Mouse (Mus musculus) right cerebral cortex, adult 18-20 months (tissue): ENCODE measurements around the gene Hsd17b12.
A peak's percentile ranks its signal among the peaks of the same experiment; 100 is the strongest.

Experiments used
- DNase-seq: peaks from one replicate; pipeline ENCODE4 v3.0.0; 2022; ENCODE audit warnings: mixed read lengths

Hsd17b12 gene

DNA sequence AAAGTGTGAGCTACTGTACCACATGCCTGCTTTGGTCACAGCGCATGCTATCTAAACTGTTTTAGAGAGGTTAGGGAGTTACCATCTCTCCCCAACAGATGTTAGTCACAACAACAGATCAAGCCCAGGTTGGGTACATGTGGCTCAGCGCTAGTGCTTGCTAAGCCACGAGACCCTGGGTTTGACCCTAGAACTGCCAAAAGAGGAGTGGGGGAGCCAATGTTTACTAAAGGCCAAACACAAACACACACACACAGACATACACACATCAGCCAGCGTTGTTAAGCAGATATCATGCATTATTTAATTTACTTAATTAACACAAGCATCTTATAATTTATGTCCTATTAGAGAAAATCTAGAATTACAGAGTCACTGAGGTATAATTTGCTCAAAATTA, 155.8 kb downstream of the Hsd17b12 start:
- DNase-seq, result no peak

DNA sequence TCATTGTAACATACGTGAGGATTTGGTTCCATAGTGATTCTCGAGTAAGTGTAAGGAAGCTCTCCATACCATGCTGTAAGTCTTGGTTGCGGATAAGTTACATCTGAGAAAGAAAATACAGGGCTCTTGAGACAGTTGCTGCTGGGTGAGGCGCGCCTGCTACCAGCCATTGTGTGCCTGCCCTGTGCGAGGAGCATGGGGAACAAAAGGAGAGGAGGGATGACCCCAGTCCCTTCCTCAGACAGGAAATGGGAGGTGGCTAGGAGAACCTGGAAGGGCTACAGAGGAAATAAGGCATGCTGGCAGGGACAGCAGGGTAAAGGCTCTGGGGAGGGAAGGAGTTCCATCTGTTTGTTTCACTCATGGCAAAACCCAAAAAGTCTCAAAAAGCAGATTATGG, 156.4 kb downstream of the Hsd17b12 start:
- no peak for DNase-seq

DNA sequence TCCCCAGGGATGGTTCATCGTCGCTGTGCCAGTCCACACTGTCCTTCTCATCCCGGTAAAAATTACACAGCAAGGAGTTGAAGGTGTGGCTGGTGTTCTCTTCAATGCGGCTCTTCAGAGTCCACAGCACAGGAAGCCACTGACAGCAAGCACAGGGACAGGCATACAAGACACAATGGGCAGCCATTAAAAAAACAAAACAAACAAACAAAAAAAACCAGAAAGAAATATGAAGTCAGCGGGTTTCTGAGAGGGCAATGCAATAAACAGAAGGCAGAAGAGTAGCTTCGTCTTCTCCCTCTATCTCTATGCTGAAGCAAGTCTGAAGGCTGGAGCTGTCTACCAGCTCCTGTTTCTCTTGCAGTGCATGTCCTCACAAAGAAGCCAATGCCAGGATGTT, 161.5 kb downstream of the Hsd17b12 start, which contains the start of gene Gm27027:
Gm27027 (minus strand) TSS at position 101 of the 400 bp plus-strand sequence.
- no peak for DNase-seq

DNA sequence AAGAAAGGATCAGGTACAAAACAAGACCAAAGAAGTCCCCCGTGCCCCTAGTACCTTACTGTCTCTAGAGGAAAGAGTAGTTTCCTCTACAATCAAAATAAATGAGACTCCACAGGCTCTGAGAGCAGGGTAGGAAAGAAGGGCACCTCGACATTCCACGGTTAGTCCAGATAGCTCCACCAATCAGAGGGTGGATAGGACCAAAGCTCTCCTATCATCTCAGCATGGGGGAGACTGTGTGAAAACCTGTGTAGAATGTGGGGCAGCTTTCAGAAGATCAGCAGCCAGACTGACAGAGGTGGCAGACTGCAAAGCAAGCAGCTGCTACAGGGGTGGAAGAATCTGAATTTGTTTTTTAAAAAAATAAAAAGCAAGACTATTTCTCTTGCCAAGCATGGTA, 165.0 kb downstream of the Hsd17b12 start:
- DNase-seq, result no peak

DNA sequence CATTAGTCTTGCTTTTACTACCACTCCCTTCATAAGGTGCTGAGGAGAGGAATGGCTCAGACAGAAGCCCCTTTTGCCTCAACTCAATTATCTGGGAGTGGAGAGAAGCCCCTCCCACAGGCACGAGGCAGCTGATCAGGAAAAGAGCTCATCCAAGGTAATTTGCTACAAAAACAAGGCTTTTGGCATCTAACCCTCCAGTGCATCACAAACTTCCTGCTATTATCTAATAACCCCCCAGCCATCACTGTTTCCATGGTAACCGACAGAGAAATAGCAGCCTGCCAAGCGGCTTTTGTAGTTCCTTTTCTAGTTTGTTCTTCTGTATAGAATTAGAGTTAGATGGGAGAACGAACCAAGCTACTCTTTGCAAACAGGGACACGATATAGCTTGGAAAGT, 165.5 kb downstream of the Hsd17b12 start:
- DNase-seq, result peak; percentile 36

DNA sequence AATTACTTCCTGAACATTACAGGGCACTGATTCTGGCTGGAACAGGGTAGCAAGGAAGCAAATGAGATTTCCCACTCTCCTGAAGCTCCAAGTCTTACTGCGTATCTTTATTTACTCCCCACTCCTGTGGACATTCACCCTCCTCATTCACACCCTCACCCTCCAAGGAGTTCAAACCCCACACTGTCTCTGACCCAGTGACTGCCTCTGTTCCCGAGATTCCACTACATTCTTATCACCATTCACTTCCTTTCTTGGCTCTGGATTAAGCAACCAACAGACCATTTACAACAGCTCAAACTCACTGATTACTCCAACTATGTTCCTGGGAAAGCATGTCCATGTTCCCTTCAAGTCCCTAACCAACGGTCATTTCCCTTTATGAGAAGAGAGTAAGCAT, 166.4 kb downstream of the Hsd17b12 start:
- no peak for DNase-seq

DNA sequence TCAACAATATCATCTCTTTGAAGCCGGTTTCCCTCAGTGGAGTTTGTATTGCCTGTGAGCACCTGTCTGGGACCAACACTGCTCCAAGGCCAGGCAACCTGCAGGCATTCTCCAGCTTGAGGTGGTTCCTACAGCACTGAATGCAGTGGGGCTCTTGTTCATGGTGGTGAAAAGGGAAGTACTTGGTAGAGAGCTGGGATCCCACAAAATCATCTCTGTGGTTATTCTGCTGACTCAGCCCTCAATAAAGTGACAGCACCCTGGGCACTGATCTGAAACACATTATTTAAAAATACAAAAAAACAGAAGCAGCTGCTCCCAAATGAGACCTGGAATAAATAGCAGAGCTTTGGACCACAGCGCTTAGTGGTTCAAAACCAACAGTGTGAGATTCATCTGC, 169.3 kb downstream of the Hsd17b12 start:
- no peak for DNase-seq
